Mouse (Mus musculus): ENCODE measurements at regions not wholly inside any gene's neighbourhood (a gene's known extent, or its start where the extent isn't known, plus 50 kb on each side); places are given as distances from the start of the nearest gene placed in this dataset.
A peak's percentile ranks its signal among the peaks of the same experiment; 100 is the strongest.

DNA sequence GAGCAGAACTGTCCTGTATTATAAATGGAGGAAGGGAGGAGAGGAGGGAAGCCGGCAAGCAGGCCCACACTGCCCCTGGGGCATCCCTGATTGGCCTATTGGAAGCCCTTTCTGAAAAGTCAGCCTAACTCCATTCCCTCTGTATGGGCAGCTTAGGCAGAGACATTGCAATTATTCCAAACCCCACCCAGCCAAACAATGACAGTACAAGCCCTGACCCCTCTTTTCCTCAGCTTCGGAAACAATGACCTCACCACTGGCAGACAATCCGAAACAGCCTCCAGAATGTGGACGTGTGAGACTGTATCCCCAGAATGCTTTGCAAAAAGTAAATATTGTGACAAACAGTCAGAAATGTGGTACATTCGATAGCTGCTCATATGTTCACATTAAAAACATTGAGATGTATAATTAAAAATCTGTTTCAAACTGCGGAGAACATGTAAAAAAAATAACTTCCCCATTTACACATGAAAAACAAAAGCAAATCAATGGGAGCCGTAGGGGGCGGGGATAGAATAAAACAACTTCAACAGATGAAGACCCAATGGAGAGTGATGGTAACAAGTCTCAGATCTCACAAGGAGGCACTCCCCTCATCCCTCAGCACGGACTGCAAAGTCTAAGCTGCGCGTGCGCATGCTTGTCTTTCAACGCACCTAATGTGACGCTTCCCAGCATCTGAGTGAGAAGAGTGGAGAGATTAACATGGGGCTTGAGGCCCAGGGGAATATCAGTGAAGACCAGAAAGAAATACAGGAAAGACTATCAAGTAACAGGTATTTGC, 134.9 kb upstream of the Top1 start:
- no peak for DNase-seq (ENCODE audit: low spot score)
- H3K27ac ChIP-seq (replicated peaks): no peak overlapping the region
- H3K9me3 ChIP-seq: no peaks in the 10 kb centered on the region
- peaks cover 23% of the 10 kb centered on the region for H3K4me1 ChIP-seq
- H3K36me3 ChIP-seq (replicated peaks): no peaks in the 10 kb centered on the region
- peaks cover 2% of the 10 kb centered on the region; the same call in 1 of the 2 replicates for H3K27me3 ChIP-seq (replicated peaks; ENCODE audit: low read depth, poor library complexity, severe bottlenecking)
- 57% methylated on average over 14 of the region's 14 CpGs for WGBS
- H3K4me3 ChIP-seq: no peak overlapping the region

DNA sequence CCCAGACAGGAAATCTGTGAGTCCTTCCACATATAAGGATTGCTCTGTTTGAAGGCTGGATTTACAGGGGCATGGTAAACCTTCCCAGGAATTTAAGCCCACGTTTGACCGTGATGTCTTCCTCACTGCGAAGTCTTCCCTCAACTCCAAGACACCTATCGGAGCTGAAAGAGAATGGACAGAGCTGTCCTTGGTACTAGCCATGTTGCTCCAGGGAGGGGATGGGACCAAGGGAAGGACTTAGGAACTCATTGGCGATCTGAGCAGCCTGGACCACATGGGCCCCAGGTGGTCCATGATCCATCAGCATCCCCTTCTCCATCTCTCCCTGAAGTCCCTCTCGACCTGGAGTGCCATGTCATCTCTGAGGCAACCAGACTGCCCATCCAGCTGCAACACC, 130.1 kb upstream of the Top1 start:
- 57% methylated on average over 6 of the region's 6 CpGs for WGBS
- H3K27ac ChIP-seq (replicated peaks): no peak overlapping the region

DNA sequence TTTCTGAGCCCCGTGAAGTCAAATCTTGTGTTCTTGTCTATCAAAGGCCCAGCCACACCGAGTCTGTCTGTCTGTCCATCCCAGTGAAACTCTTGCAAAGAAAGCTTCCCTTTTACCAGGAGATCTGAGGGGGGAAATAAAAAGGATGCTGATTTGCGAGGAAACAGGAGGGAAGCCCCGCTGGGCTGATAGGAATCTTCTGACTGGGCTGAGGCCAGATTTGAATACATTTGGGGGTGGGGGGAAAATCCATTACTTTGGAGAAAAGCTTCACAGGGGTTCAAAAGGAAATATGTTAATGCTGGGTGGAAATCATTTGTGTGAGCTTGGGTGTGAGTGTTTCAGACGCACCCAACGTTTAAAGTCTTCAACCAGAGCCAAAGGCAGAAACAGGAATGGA, 129.2 kb upstream of the Top1 start:
- H3K36me3 ChIP-seq (replicated peaks): no peaks in the 10 kb centered on the region
- H3K4me1 ChIP-seq: no peaks in the 10 kb centered on the region
- no peaks in the 10 kb centered on the region for H3K9me3 ChIP-seq
- H3K27me3 ChIP-seq (replicated peaks; ENCODE audit: low read depth, poor library complexity, severe bottlenecking): peaks cover 13% of the 10 kb centered on the region; the same call in 1 of the 2 replicates
- H3K4me3 ChIP-seq: no peak overlapping the region
- no peak overlapping the region for H3K27ac ChIP-seq (replicated peaks)
- DNase-seq (ENCODE audit: low spot score): no peak
- 26% methylated on average over 6 of the region's 6 CpGs for WGBS

More for the DNA sequence above, 130.1 kb upstream of the Top1 start:
- Histone ChIP-seq H3K9me3 (no peaks in the 10 kb centered on the region), H3K4me3 (no peak overlapping the region), H3K27me3 (replicated peaks; ENCODE audit: low read depth, poor library complexity, severe bottlenecking) (peaks cover 13% of the 10 kb centered on the region; the same call in 1 of the 2 replicates), H3K36me3 (replicated peaks) (no peaks in the 10 kb centered on the region), H3K4me1 (peaks cover 6% of the 10 kb centered on the region)
- no peak for DNase-seq (ENCODE audit: low spot score)

DNA sequence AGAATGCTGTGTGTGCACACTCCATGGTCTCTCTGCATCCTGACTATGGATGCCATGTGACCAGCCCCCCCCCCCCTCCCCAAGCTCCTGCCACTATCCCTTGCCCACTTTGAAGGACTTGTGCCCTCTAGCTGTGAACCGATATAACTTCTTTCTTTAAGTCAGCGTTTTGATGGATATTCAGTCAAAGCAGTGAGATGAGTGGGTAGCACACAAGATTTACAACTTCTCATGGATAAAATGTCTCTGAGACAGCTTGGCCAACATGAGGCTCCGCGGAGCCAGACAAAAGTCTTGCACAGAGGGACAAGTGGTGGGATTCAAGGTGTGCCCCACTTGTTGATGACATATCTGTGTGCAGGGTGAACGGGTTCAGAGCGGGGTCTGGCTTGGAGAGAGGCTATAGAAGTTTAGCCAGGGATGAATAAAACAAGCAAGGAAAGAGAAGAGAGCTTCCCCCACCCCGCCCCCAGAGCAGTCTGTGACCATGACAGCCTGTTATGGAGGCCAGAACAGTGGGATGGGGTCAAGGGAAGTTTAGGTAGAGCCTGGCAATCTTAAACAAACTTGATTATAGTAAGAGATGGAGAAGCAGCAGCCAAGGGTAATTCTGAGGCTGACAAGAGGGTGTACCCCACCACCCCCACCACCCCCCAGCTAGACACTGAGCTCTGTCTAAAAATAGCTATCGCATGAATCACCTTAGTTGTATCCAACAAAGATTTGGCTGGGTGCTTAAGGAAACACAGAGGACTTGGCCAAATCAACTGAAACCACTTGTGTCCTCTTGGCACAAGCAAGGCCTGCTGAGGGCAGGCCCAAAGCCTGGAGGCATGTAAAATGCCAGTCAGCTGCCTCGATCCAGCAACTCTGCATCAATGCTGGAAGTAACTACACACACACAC, 120.1 kb upstream of the Top1 start:
- H3K4me3 ChIP-seq: no peak overlapping the region
- H3K4me1 ChIP-seq: peaks cover 38% of the 10 kb centered on the region
- peaks cover 20% of the 10 kb centered on the region for H3K27me3 ChIP-seq (replicated peaks; ENCODE audit: low read depth, poor library complexity, severe bottlenecking)
- DNase-seq (ENCODE audit: low spot score): no peak
- no peaks in the 10 kb centered on the region for H3K9me3 ChIP-seq
- H3K27ac ChIP-seq (replicated peaks): no peak overlapping the region
- H3K36me3 ChIP-seq (replicated peaks): no peaks in the 10 kb centered on the region
- 84% methylated on average over 9 of the region's 9 CpGs for WGBS

DNA sequence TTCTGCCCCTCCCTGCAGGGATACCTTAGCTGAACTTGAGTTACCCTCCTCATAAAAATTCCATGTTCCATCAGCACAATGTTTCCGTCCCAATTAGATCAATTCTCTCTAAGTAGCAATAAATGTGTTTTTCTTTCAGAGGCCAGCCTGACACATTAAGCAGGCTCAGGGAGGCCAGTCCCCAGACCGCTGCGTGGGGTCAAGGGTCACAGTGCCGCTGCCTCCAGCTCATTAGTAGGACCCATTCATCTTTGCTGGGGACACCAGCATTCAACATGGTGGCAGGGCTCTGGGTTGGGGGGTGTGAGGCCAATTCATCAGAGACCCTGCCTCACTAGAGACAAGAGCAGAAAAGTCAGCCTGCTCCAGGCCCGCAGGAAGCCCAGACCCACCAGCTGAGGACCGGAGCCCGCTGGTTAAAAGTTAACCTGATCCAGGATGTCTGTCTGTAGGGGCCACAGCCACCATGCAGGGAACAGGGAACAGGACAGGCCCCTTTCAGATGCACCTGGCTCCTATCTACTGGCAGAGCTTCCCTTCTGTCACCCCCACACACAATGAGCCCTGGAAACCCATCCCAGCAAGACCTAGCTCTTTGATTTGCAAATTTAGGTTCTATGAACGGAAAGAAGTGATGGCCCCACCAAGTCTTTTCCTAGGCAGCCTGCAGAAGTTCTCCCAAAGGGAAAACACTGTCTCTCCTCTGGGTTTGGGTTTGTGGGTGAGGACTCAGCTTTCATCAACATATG, 119.1 kb upstream of the Top1 start:
- H3K27me3 ChIP-seq (replicated peaks; ENCODE audit: low read depth, poor library complexity, severe bottlenecking): peaks cover 20% of the 10 kb centered on the region
- peaks cover 39% of the 10 kb centered on the region for H3K4me1 ChIP-seq
- no peak overlapping the region for H3K27ac ChIP-seq (replicated peaks)
- H3K9me3 ChIP-seq: no peaks in the 10 kb centered on the region
- WGBS: 46% methylated on average over 8 of the region's 8 CpGs
- DNase-seq (ENCODE audit: low spot score): peak; percentile 47
- no peak overlapping the region for H3K4me3 ChIP-seq
- H3K36me3 ChIP-seq (replicated peaks): no peaks in the 10 kb centered on the region

DNA sequence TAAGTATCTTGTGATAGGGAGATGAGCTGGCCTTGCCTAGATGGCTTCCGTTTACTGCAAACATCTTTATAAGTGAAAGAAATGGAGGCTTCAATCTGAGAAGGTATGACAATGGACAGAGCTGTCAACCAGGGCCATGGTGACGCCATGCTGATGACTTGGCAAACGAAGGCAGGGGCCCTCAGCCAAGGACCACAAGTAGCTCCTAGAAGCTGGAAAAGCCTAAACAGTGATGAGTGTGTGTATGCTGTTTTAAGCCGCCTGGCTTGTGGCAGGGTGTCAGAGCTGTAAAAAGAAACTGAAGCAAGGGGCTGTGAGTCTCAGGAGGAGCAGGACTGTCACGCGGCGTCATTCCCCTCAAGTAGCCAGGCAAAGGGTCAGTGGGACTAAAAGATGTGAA, 116.4 kb upstream of the Top1 start:
- Histone ChIP-seq H3K27ac (replicated peaks) (no peak overlapping the region), H3K36me3 (replicated peaks) (no peaks in the 10 kb centered on the region), H3K9me3 (no peaks in the 10 kb centered on the region), H3K4me1 (peaks cover 39% of the 10 kb centered on the region), H3K4me3 (no peak overlapping the region), H3K27me3 (replicated peaks; ENCODE audit: low read depth, poor library complexity, severe bottlenecking) (peaks cover 20% of the 10 kb centered on the region)
- no peak for DNase-seq (ENCODE audit: low spot score)
- WGBS: 65% methylated on average over 7 of the region's 7 CpGs

DNA sequence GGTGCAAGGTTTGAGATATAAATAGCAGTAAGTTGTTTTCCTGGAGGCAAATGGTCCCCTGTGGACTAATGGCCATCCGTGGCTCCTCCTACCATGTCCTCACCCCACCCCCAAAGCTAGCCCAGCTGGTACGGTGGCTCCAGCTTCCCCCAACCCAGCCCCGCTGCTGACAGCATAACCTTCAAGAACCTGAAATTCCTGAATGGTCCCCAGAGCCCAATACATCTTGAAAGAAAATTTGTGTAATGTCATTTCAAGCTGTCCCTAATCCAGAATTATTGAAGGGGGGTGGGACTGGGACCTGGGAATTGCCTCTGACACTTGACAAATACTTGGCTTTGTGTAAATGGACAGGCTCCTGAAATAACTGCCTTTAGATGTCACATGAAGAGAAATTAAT, 115.3 kb upstream of the Top1 start:
- H3K27me3 ChIP-seq (replicated peaks; ENCODE audit: low read depth, poor library complexity, severe bottlenecking): peaks cover 16% of the 10 kb centered on the region
- H3K27ac ChIP-seq (replicated peaks): no peak overlapping the region
- DNase-seq (ENCODE audit: low spot score): peak; percentile 36
- no peak overlapping the region for H3K4me3 ChIP-seq
- 38% methylated on average over 3 of the region's 3 CpGs for WGBS
- no peaks in the 10 kb centered on the region for H3K9me3 ChIP-seq
- H3K36me3 ChIP-seq (replicated peaks): no peaks in the 10 kb centered on the region
- H3K4me1 ChIP-seq: peaks cover 38% of the 10 kb centered on the region

DNA sequence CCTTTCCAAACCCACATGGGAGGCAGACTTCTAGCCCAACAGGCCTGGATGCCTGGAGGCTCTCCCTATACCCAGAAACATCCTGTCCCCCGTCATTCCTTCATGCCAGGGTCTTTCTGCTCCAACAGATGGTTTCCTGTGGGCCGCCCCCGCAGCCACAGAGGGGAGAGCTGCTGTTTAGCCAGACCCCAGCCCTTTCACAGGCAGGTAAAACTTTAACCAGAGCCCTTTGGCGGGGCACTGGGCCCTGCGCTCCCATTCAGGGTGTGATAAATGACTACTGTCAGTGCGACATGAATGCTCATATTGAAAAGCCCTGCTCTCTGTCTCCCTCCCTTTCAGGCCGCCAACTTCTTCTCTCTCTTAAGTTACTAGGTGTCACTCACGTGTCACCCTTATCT, 108.4 kb upstream of the Top1 start:
- peaks cover 12% of the 10 kb centered on the region for H3K4me1 ChIP-seq
- H3K4me3 ChIP-seq: no peak overlapping the region
- H3K27me3 ChIP-seq (replicated peaks; ENCODE audit: low read depth, poor library complexity, severe bottlenecking): peaks cover 5% of the 10 kb centered on the region; the same call in 1 of the 2 replicates
- H3K36me3 ChIP-seq (replicated peaks): no peaks in the 10 kb centered on the region
- no peaks in the 10 kb centered on the region for H3K9me3 ChIP-seq
- 0 out of 2 replicates have a peak overlapping the region, but pooled peaks have one; percentile 16 for H3K27ac ChIP-seq (replicated peaks)
- 42% methylated on average over 8 of the region's 8 CpGs for WGBS
- no peak for DNase-seq (ENCODE audit: low spot score)

DNA sequence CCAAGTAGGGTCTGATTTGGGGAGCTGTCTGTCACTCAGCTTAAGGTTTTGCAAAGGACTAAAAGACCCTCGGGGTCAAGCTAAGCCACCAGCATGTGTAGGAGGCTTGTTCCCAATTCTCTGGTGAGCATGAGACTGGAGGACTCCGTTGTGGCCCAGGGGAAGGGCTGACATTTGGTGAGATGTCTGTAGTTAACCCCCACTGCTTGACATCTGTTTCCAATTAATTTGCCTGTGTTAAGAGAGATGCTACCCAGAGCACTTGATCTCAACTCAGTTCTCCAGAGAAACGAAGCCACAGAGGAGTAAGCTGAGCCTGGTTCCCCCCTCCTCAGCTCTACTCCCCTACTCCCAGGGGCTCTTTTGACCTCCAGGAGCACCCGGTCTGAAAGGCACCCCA, 100.2 kb upstream of the Top1 start:
- Histone ChIP-seq H3K4me1 (peaks cover 20% of the 10 kb centered on the region), H3K36me3 (replicated peaks) (no peaks in the 10 kb centered on the region), H3K27ac (replicated peaks) (0 out of 2 replicates have a peak overlapping the region, but pooled peaks have one; percentile 15), H3K27me3 (replicated peaks; ENCODE audit: low read depth, poor library complexity, severe bottlenecking) (no peaks in the 10 kb centered on the region), H3K9me3 (no peaks in the 10 kb centered on the region), H3K4me3 (no peak overlapping the region)
- 23% methylated on average over 4 of the region's 4 CpGs for WGBS
- peak; percentile 57 for DNase-seq (ENCODE audit: low spot score)

DNA sequence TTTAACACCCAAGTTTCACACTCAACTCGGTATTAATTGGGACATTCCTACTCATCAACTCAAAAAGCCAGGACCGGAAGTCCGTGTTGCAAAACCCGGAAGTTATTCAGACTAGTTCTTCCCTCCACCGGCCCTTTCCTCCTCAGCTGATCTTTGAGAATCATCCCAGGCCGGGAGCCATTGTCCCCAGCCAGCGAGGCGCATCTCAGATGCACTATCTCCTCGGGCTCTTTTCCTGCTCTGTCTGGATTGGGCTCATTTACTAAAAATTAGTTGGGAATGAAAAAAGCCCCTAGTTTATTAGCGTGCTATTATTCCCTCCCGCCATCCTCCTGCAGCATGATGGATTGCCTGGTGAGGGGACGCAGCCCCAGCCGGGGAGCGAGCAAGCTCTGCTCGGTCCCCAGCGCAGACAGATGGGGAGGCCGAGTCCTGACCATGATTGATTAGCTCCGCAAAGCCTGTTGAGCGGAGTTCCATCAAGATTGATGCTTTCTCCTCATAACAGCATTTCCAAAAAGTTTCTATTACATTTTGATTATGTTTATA, 93.5 kb upstream of the Top1 start:
- WGBS: 56% methylated on average over 19 of the region's 19 CpGs
- Histone ChIP-seq H3K27ac (replicated peaks) (0 out of 2 replicates have a peak overlapping the region, but pooled peaks have one; percentile 35), H3K4me1 (peaks cover 17% of the 10 kb centered on the region), H3K9me3 (no peaks in the 10 kb centered on the region), H3K27me3 (replicated peaks; ENCODE audit: low read depth, poor library complexity, severe bottlenecking) (no peaks in the 10 kb centered on the region), H3K36me3 (replicated peaks) (no peaks in the 10 kb centered on the region), H3K4me3 (no peak overlapping the region)
- no peak for DNase-seq (ENCODE audit: low spot score)

DNA sequence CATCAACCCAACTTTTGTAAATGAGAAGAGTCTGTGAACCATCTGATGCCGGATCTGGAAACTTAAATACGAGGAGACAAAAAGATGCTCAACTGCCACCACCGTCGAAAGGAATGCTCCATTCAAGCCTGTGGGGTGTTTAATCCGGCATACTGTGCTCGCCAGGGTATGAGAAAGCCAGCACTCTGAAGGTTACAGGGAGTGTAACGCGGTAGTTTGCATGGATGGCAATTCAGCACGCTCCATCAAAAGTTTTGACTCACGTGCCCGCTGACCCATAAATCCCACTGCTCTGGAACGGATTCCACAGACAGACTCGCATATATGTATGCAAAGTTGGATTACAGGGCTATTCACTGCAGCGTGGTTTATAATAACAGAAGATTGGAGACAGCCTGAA, 84.0 kb upstream of the Top1 start:
- Histone ChIP-seq H3K27me3 (replicated peaks; ENCODE audit: low read depth, poor library complexity, severe bottlenecking) (no peaks in the 10 kb centered on the region), H3K4me1 (peaks cover 5% of the 10 kb centered on the region; the same call in 1 of the 2 replicates), H3K27ac (replicated peaks) (no peak overlapping the region), H3K36me3 (replicated peaks) (no peaks in the 10 kb centered on the region), H3K9me3 (no peaks in the 10 kb centered on the region), H3K4me3 (no peak overlapping the region)
- 69% methylated on average over 14 of the region's 14 CpGs for WGBS
- no peak for DNase-seq (ENCODE audit: low spot score)

DNA sequence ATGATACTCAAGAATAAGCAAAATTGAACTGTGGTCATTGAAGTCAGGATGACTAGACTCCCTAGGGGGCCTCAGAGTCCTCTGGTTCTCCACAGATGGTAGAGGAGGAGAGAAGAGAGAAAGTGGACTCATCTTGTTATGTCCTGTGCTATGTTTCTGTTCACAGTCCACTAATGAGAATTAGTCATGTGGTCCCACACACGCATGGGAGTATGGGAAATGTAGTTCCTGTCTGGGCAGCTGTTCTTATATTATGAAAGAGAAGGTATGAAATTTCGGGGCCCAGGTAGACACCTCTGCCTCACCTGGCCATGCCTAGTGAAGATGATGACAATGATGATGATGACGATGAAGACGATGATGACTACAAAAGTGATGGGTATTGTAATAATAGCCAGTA, 77.9 kb upstream of the Top1 start:
- no peak for DNase-seq (ENCODE audit: low spot score)
- Histone ChIP-seq H3K4me3 (no peak overlapping the region), H3K27me3 (replicated peaks; ENCODE audit: low read depth, poor library complexity, severe bottlenecking) (no peaks in the 10 kb centered on the region), H3K9me3 (no peaks in the 10 kb centered on the region), H3K27ac (replicated peaks) (no peak overlapping the region), H3K36me3 (replicated peaks) (no peaks in the 10 kb centered on the region), H3K4me1 (no peaks in the 10 kb centered on the region)
- 87% methylated on average over 4 of the region's 4 CpGs for WGBS
